8 mouse cellular contexts compared by ENCODE assay signal in genomic region chr16:4003489-4004398, GRCm38 (mm10). TPM values are rescaled to one million over a fixed set of nuclear protein-coding genes. Genes with fewer than 3 reads are reported as not detected.
DNase-seq lines count a peak whose midpoint lies in the region; ATAC-seq lines count a peak whose summit lies in the region.

Gene Slx4, minus strand, starts transcription at chr16:4003770.

- WGBS in heart, embryonic 10.5 days = 1% methylated on average over 58 of the region's 58 CpGs
- WGBS in kidney, embryonic 15.5 days = 1% methylated on average over 58 of the region's 58 CpGs

- H3K4me3 ChIP-seq in heart, embryonic 10.5 days = peak within 1 kb of the TSS; percentile 82
- peak within 1 kb of the TSS; percentile 69 for H3K4me3 ChIP-seq in kidney, embryonic 15.5 days (replicated peaks)

- peak within 1 kb of the TSS; percentile 89 for H3K27ac ChIP-seq in heart, embryonic 10.5 days
- H3K27ac ChIP-seq in kidney, embryonic 15.5 days = peak within 1 kb of the TSS; percentile 96

- peak; percentile 97 for ATAC-seq in erythroblast, adult 5-6 weeks (replicated peaks; ENCODE audit: low FRiP score, poor library complexity, severe bottlenecking)
- peak; percentile 99 for ATAC-seq in kidney, embryonic 15.5 days (replicated peaks; ENCODE audit: low FRiP score)
- ATAC-seq in monocyte, adult 5-6 weeks (replicated peaks; ENCODE audit: insufficient number of reproducible peaks, low FRiP score, low TSS enrichment, poor library complexity, severe bottlenecking) = peak; percentile 93

- no peaks in the 10 kb centered on the region for H3K27me3 ChIP-seq in heart, embryonic 10.5 days (ENCODE audit: insufficient read depth, poor library complexity, severe bottlenecking)
- no peaks in the 10 kb centered on the region for H3K27me3 ChIP-seq in kidney, embryonic 15.5 days

- H3K9ac ChIP-seq in kidney, embryonic 15.5 days = peak within 1 kb of the TSS; percentile 75

- peak within 1 kb of the TSS; percentile 68 for H3K4me2 ChIP-seq in kidney, embryonic 15.5 days

- H3K4me1 ChIP-seq in heart, embryonic 10.5 days = peaks cover 13% of the 10 kb centered on the region
- peaks cover 17% of the 10 kb centered on the region for H3K4me1 ChIP-seq in kidney, embryonic 15.5 days

- 0 out of 2 replicates have a peak, but pooled peaks cover 4% of the 10 kb centered on the region for H3K9me3 ChIP-seq in heart, embryonic 10.5 days
- H3K9me3 ChIP-seq in kidney, embryonic 15.5 days (replicated peaks) = no peaks in the 10 kb centered on the region

- peaks cover 25% of the 10 kb centered on the region for H3K36me3 ChIP-seq in heart, embryonic 10.5 days
- H3K36me3 ChIP-seq in kidney, embryonic 15.5 days = peaks cover 30% of the 10 kb centered on the region

- peak; percentile 92 to 94 for DNase-seq in B cell, adult 2 months
- peak; percentile 99 for DNase-seq in brain, adult 2 months (ENCODE audit: low read depth, low spot score)
- peak; percentile 98 for DNase-seq in heart, embryonic 10.5 days (ENCODE audit: low spot score)
- DNase-seq in liver = peak; percentile 96
- peak; percentile 93 to 97 for DNase-seq in spleen, postnatal 4 days (ENCODE audit: low spot score in 2 of 2)

RNA-seq across cellular contexts. Expression of gene Slx4, which starts in this region (rescaled TPM):
- total RNA-seq in erythroblast, adult 5-6 weeks (2015; ENCODE audit: low replicate concordance) = 16.7 and 28.2 TPM in 2 replicates
- 14.1 and 17.3 TPM in 2 replicates for total RNA-seq in erythroblast, adult 5-6 weeks (2017; ENCODE audit: low replicate concordance)
- polyA plus RNA-seq in heart, embryonic 10.5 days (2016; fragmentation: Nextera tagmentation; extraction: Ambion mirVana) = 17.5 and 20.0 TPM in 2 replicates
- polyA plus RNA-seq in kidney, embryonic 15.5 days (2015; fragmentation: Nextera tagmentation; extraction: Ambion mirVana) = 21.1 and 21.3 TPM in 2 replicates
- 18.3 to 53.4 TPM (median 21.9 TPM) in 3 replicates for total RNA-seq in monocyte, adult 5-6 weeks (2017)

Comparison
In these comparisons a context has a peak if more than half of its experiments do, and no peak if none do; other contexts are left out.
1. Peak in every context shown above with its lines: DNase-seq, ATAC-seq, H3K4me3 ChIP-seq and H3K27ac ChIP-seq.